Mouse (Mus musculus): ENCODE data around the gene Txn1.

GRCm38 (mm10) chr4:57934181-57934580, 22.0 kb downstream of the Txn1 start:
- TF ChIP-seq POLR2A (IDR thresholded peaks at IDR 0.05; ENCODE audit: insufficient read length, low read depth) (no peak), USF1 (IDR thresholded peaks at IDR 0.05; ENCODE audit: low read depth) (no peak), MYOG (IDR thresholded peaks at IDR 0.05; ENCODE audit: control insufficient read depth in 1 of 3, insufficient read depth in 1 of 3, insufficient read length in 2 of 3, low read depth in 2 of 3) (no peak), SRF (IDR thresholded peaks at IDR 0.05; ENCODE audit: control insufficient read depth, insufficient read length, low read depth) (no peak), REST (IDR thresholded peaks at IDR 0.05; ENCODE audit: insufficient read depth, insufficient read length) (no peak), MAX (IDR thresholded peaks at IDR 0.05; ENCODE audit: low read depth) (no peak), CEBPB (IDR thresholded peaks at IDR 0.05; ENCODE audit: insufficient read depth, poor library complexity, severe bottlenecking) (no peak), TCF3 (IDR thresholded peaks at IDR 0.05; ENCODE audit: insufficient read length, low read depth) (no peak)
